Mouse (Mus musculus): ENCODE data around the gene Cacna2d1. TPM values are rescaled to one million over a fixed set of nuclear protein-coding genes. Genes with fewer than 3 reads are reported as not detected.

Cacna2d1 gene
- total and polyA plus RNA-seq, 3 experiments: 0.08 to 0.13 TPM; not detected in 1

DNA sequence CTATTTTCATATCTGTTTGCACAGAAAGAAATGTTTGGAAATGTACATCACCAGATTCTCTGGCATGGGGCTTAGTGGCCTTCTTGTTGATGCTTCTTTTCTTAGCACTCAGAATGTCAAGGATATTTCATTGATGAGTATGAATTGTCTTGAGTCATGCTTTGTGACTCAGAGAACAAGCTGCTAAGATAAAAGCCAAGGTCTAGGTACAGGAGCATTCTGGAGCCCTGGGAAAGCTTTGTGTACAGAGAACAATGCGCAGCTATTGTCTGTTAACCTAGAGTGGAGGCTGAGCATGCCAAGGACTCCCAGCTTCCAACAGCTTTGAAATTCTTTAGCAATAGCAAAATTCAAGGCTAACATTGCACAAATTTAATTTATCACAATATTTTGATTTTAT, 249.6 kb downstream of the Cacna2d1 start:
- H3K27me3 ChIP-seq (ENCODE audit: control insufficient read depth in 1 of 2, insufficient read depth in 2 of 2, low read length in 2 of 2): no peaks in the 10 kb centered on the region
- H3K9ac ChIP-seq (ENCODE audit: control insufficient read depth, low read depth, low read length, poor library complexity, severe bottlenecking): no peak overlapping the region
- H3K4me3 ChIP-seq (ENCODE audit: control insufficient read depth in 1 of 2, insufficient read depth in 1 of 2, low read depth in 2 of 2, low read length in 2 of 2): no peak overlapping the region
- H3K4me1 ChIP-seq (ENCODE audit: control insufficient read depth in 1 of 2, insufficient read depth in 2 of 2, low read length in 2 of 2): no peaks in the 10 kb centered on the region
- TF ChIP-seq SMC3 (IDR thresholded peaks at IDR 0.05; ENCODE audit: low read depth, low read length) (no peak), TBP (IDR thresholded peaks at IDR 0.05; ENCODE audit: low read depth, low read length) (no peak), MAX (IDR thresholded peaks at IDR 0.05; ENCODE audit: low read length) (no peak), RCOR1 (IDR thresholded peaks at IDR 0.05; ENCODE audit: low read depth, low read length) (no peak), NRF1 (IDR thresholded peaks at IDR 0.05; ENCODE audit: insufficient read depth, low read depth, low read length, poor library complexity, severe bottlenecking) (no peak), MYC (IDR thresholded peaks at IDR 0.05; ENCODE audit: low read depth, low read length) (no peak), EP300 (IDR thresholded peaks at IDR 0.05; ENCODE audit: low read depth in 1 of 2, low read length in 2 of 2) (no peak), MAZ (IDR thresholded peaks at IDR 0.05; ENCODE audit: low read depth, low read length) (no peak), CTCF (IDR thresholded peaks at IDR 0.05 in 2 of 3, conservative IDR thresholded peaks at IDR 0.05 in 1 of 3; ENCODE audit: control insufficient read depth in 1 of 3, insufficient read depth in 1 of 3, low read depth in 2 of 3, low read length in 3 of 3, poor library complexity in 1 of 3, severe bottlenecking in 1 of 3) (no peak), BHLHE40 (IDR thresholded peaks at IDR 0.05; ENCODE audit: borderline replicate concordance, low read depth, low read length) (no peak)
- H3K27ac ChIP-seq (ENCODE audit: control insufficient read depth, low read depth, low read length): no peak overlapping the region
- H3K79me2 ChIP-seq (ENCODE audit: control insufficient read depth, insufficient read depth, low read length, poor library complexity): no peaks in the 10 kb centered on the region
- no peak for DNase-seq (ENCODE audit: low read depth, low spot score)
- no peaks in the 10 kb centered on the region for H3K36me3 ChIP-seq (ENCODE audit: control insufficient read depth in 1 of 2, insufficient read depth in 2 of 2, low read length in 2 of 2)
- H3K9me3 ChIP-seq (replicated peaks; ENCODE audit: insufficient read depth, low read length): no peaks in the 10 kb centered on the region

DNA sequence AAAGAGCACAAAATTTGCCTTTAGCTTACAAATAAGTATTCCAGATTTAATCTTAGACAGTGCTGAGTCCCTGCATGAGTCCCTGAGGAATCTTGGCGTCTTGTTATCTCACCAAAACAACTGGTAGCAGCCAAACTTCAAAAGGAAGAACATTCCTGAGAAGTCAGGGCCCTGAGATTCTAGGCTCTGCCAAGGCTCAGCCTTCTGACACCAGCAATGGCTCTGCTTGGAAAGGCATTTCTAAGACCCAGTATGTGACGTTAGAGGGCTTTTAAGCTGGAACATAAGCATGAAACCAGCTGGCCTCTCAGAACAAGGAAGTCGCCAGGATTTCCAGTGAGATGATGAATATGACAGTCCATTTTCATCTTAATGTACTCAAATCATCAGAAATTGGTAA, 253.4 kb downstream of the Cacna2d1 start:
- H3K27me3 ChIP-seq (ENCODE audit: control insufficient read depth in 1 of 2, insufficient read depth in 2 of 2, low read length in 2 of 2): no peaks in the 10 kb centered on the region
- no peaks in the 10 kb centered on the region for H3K9me3 ChIP-seq (replicated peaks; ENCODE audit: insufficient read depth, low read length)
- H3K9ac ChIP-seq (ENCODE audit: control insufficient read depth, low read depth, low read length, poor library complexity, severe bottlenecking): no peak overlapping the region
- H3K4me3 ChIP-seq (ENCODE audit: control insufficient read depth in 1 of 2, insufficient read depth in 1 of 2, low read depth in 2 of 2, low read length in 2 of 2): no peak overlapping the region
- H3K79me2 ChIP-seq (ENCODE audit: control insufficient read depth, insufficient read depth, low read length, poor library complexity): no peaks in the 10 kb centered on the region
- TF ChIP-seq TAL1 (IDR thresholded peaks at IDR 0.05; ENCODE audit: low read length) (no peak), SIN3A (IDR thresholded peaks at IDR 0.05; ENCODE audit: low read length) (no peak), MYB (IDR thresholded peaks at IDR 0.05; ENCODE audit: low read depth, low read length) (no peak), USF2 (IDR thresholded peaks at IDR 0.05; ENCODE audit: borderline replicate concordance in 1 of 2, insufficient read depth in 1 of 2, low read depth in 1 of 2, low read length in 2 of 2) (no peak), ETS1 (IDR thresholded peaks at IDR 0.05; ENCODE audit: low read depth, low read length) (no peak), JUND (IDR thresholded peaks at IDR 0.05; ENCODE audit: low read depth, low read length) (no peak), MXI1 (IDR thresholded peaks at IDR 0.05; ENCODE audit: low read depth, low read length) (no peak), MAX (IDR thresholded peaks at IDR 0.05; ENCODE audit: low read length) (no peak), POLR2AphosphoS5 (IDR thresholded peaks at IDR 0.05; ENCODE audit: borderline replicate concordance, low read depth, low read length) (no peak), E2F4 (IDR thresholded peaks at IDR 0.05; ENCODE audit: borderline replicate concordance, low read depth, low read length) (no peak), NELFE (IDR thresholded peaks at IDR 0.05; ENCODE audit: low read depth, low read length) (no peak), USF1 (IDR thresholded peaks at IDR 0.05; ENCODE audit: low read depth, low read length) (no peak), CTCF (IDR thresholded peaks at IDR 0.05 in 2 of 3, conservative IDR thresholded peaks at IDR 0.05 in 1 of 3; ENCODE audit: control insufficient read depth in 1 of 3, insufficient read depth in 1 of 3, low read depth in 2 of 3, low read length in 3 of 3, poor library complexity in 1 of 3, severe bottlenecking in 1 of 3) (no peak)
- H3K27ac ChIP-seq (ENCODE audit: control insufficient read depth, low read depth, low read length): no peak overlapping the region
- no peak for DNase-seq (ENCODE audit: low read depth, low spot score)
- H3K36me3 ChIP-seq (ENCODE audit: control insufficient read depth in 1 of 2, insufficient read depth in 2 of 2, low read length in 2 of 2): no peaks in the 10 kb centered on the region
- no peaks in the 10 kb centered on the region for H3K4me1 ChIP-seq (ENCODE audit: control insufficient read depth in 1 of 2, insufficient read depth in 2 of 2, low read length in 2 of 2)
